Mouse (Mus musculus): Measurements from ENCODE around the gene Ppil4. TPM values are rescaled to one million over a fixed set of nuclear protein-coding genes. Genes with fewer than 3 reads are reported as not detected.

Gene Ppil4
- total RNA-seq, 2 experiments from 2014 or later: 36.3 to 38.3 TPM

DNA sequence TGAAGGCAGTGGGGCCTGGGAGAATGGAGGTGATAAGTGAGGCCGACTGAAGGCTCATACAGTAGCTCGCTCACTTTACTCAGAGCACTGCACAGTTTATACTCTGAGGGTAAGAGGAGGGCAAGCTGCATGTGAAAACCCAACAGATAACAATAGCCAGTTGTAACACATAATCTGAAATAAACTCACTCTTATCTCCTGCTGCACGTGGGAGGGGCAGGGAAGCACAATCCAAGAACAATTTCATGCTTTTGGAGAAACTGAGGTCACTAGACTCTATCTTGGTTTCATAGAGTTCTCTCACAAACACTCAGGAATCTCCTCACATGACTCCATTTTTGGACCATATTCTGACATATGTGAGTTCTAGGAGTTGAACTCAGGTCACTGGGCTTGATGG, 8.6 kb downstream of the Ppil4 start:
- Histone ChIP-seq H3K27ac (no peak overlapping the region), H3K4me3 (no peak overlapping the region)
- TF ChIP-seq CTCF (conservative IDR thresholded peaks at IDR 0.05): no peak
- DNase-seq (ENCODE audit: low spot score in 2 of 2): no peak

DNA sequence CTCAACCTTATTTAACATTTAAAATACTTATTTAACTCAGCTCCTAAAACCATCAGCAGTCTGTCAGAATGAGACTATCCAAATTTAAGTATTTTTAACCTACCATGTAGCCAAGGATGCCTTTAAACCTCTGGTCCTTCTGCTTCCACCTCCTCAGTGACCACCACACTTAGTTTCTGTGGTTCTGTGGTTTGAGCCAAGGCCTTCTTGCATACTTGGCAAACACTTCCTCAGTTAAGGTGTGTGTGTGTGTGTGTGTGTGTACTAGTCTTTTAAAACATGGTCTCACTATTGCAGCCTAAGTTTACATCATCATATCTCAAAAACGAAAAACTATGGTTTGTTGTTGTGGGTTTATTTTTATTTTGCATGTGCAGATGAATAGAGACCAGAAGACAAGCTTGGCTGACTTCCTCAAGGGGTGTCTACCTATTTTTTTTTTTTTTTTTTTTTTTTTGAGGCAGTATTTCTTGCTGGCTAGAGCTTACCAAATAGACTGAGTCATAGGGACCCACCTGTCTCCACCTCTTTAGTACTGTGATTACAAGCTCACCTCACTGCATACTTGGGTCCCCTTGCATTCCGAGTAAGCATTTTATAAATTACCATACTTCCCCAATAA, 9.9 kb downstream of the Ppil4 start:
- no peak overlapping the region for H3K27ac ChIP-seq
- no peak for TF ChIP-seq CTCF (conservative IDR thresholded peaks at IDR 0.05)
- no peak for DNase-seq (ENCODE audit: low spot score in 2 of 2)
- no peak overlapping the region for H3K4me3 ChIP-seq

DNA sequence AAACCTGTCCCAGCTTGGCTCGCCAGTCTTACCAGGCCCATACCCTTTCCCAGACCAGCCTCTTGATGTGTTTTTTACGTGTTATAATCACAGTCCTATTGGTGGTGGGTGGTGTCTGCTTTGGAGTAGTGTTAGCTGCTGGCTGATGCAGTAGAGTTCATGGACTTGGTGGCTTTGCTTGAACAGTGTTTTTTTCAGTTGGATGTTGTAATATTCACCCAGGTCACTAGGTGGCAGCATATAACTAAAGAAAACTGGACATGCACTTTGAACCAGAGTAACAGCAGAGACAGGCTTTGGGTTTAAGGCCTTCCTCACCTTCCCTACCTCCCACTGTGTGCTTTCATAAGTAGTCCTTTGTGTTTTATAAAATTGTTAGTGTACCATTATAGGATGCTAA, 17.2 kb downstream of the Ppil4 start:
- no peak overlapping the region for H3K4me3 ChIP-seq
- peak; percentile 87 for TF ChIP-seq CTCF (conservative IDR thresholded peaks at IDR 0.05)
- peak; percentile 65 to 69 for DNase-seq (ENCODE audit: low spot score in 2 of 2)
- no peak overlapping the region for H3K27ac ChIP-seq

DNA sequence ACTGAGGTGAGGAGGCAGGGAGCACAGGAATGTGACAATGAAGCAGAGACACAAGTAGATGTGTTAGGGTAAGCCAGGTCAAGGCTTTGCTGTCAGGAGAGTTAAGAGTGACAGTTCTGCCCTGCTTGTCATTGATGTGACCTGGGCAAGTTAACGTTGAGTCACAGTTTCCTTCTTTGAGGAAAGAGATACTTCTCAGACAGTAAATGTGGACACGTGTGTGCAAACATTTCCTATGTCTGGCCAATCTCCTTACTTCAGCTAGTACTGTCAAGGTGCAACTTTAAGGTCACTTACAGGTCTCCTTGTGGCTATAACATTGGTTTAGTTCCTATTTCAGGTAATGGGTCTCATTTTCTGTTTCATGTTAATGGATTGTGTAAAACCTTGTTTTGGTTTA, 23.8 kb downstream of the Ppil4 start:
- no peak overlapping the region for H3K27ac ChIP-seq
- DNase-seq (ENCODE audit: low spot score in 2 of 2): no peak
- no peak overlapping the region for H3K4me3 ChIP-seq
- TF ChIP-seq CTCF (conservative IDR thresholded peaks at IDR 0.05): no peak

DNA sequence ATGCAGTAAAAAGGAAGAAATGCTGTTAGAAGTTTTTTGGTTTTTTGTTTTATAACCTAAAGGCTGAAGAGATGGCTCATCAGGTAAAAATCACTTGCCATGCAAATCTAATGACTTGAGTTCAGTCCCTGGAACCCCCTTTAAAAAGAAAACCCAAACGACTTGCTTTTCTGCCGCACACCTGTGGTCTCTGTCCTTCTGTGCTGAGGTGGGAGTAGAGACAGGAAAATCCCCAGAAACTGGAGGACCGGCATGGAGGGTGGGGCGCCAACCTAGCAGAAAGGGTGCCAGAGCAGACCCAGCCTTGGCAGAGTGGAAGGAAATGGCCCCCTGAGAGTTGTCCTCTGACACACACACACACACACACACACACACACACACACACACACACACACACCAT, 26.0 kb downstream of the Ppil4 start:
- DNase-seq (ENCODE audit: low spot score in 2 of 2): no peak
- TF ChIP-seq CTCF (conservative IDR thresholded peaks at IDR 0.05): no peak
- H3K4me3 ChIP-seq: no peak overlapping the region
- H3K27ac ChIP-seq: no peak overlapping the region

DNA sequence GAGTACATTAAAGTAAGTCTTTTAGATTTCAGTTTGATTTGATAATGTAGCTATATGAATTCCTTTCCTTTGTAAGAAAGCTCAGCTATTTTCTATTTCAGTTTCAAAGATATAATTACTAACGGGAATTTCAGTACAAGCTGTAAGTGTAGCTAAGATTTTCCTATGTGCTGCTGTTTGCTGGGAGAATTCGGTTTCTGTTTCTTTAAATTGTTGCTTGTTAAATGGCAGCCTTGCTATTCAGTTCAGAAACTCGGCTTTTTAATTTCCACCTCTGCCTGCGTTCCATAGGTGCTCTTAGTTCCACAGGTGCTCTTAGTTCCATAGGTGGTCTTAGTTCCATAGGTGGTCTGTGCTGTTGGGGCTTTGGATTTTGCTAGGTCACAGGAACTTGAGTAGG, 26.5 kb downstream of the Ppil4 start:
- DNase-seq (ENCODE audit: low spot score in 2 of 2): no peak
- no peak overlapping the region for H3K27ac ChIP-seq
- H3K4me3 ChIP-seq: no peak overlapping the region
- TF ChIP-seq CTCF (conservative IDR thresholded peaks at IDR 0.05): no peak

DNA sequence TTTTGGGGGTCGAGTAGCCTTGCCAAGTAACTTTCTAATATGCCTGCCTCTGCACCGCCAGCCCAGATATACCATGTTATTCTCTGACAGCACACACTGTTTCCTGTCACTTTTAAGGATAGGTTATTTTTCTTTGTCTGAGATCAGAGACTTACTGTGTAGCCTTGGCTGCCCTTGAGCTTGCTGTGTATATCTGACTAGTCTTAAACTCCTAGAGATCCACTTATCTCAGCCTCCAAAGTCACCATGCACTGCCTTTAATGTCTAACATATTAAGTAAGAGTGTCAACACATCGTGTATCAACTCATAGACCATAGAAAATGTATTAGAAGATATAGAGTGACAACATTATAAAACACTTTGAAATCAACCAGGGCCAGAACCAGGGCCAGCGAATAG, 26.9 kb downstream of the Ppil4 start:
- no peak overlapping the region for H3K27ac ChIP-seq
- TF ChIP-seq CTCF (conservative IDR thresholded peaks at IDR 0.05): no peak
- no peak overlapping the region for H3K4me3 ChIP-seq
- DNase-seq (ENCODE audit: low spot score in 2 of 2): no peak

DNA sequence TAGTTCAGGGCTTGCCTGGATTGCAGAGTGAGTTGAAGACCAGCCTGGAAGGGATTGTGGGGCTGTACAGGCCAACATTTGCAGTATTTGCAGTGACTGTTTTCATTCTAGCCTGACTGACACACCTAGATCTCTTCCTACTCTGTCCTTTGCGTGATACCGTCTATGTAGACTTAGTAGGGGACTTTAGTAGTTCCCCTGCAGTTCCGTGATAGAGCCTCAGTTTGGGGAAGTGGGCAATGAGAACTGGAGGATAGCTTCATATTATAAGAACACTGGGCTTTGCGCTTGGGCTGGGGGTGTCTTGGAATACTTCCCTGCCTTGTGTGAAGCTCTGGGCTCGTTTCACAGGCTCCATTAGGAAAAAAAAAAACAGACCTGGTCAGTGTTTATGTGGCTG, 27.5 kb downstream of the Ppil4 start:
- no peak for TF ChIP-seq CTCF (conservative IDR thresholded peaks at IDR 0.05)

DNA sequence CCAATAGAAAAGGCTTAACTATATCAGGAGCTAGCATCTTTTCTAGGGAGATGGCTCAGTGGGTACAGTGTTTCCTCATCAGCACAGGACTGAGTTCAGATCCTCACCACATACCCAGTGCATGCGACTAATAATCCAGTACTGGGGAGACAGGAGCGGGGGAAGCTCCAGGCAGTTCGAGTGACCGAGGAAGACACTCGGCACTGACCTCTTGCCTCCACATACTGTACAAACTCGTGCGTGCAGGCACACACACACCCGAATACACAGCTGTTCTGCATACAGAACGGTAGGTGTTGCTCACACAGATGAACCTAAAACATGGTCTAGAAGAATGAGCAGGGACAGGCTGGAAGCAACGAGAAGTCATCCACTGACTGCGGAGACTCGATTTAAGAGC, 29.3 kb downstream of the Ppil4 start:
- no peak for DNase-seq (ENCODE audit: low spot score in 2 of 2)
- H3K4me3 ChIP-seq: no peak overlapping the region
- no peak overlapping the region for H3K27ac ChIP-seq
- TF ChIP-seq CTCF (conservative IDR thresholded peaks at IDR 0.05): no peak

More for the DNA sequence above, 27.5 kb downstream of the Ppil4 start:
- Histone ChIP-seq H3K27ac (no peak overlapping the region), H3K4me3 (no peak overlapping the region)
- DNase-seq (ENCODE audit: low spot score in 2 of 2): no peak

DNA sequence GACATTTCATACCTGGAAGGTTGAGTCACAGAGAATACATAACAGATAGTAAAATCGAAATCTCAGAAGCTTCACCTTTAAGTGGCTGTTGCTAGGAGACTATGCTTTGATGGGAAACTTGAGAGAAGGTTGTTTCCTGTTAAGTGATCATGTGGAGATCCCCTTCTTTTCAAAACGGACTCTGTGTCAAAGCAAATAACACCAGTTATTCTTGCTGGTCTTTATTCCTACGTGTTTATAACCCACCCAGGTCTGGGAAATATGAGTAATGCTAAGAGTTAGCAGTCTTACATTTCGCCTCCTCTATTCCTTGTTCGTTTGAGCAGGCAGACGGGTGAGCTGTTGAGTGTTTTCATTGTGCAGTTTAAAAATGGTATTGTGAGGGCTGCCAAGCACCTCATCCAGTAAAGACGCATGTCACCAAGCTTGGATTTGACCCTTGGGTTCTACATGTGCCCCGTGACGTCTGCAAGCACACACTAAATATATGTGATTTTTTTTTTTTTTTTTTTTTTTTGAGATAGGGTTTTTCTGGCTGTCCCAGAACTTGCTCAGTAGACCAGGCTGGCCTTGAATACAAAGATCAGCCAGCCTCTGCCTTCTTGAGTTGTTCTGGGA, 32.1 kb downstream of the Ppil4 start:
- Histone ChIP-seq H3K4me3 (no peak overlapping the region), H3K27ac (no peak overlapping the region)
- no peak for TF ChIP-seq CTCF (conservative IDR thresholded peaks at IDR 0.05)
- no peak for DNase-seq (ENCODE audit: low spot score in 2 of 2)

DNA sequence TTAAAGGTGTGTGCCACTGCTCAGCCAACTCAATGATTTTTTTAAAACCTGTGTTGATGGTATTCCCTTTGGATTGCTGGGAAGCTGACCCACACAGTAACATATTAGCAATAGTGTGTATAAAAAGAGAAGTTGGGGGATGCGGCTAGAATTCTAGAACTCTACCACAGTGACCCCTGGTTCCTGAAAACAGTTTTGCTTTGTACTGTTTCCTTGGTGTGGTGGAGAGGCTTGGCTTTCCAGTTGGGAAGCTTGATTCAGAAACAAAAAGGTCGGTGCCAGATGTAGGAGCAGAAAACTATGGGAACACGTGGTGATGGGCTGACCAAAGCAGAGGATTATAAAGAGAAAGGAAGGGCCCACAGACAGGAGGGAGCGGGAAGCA, 32.6 kb downstream of the Ppil4 start:
- Histone ChIP-seq H3K27ac (no peak overlapping the region), H3K4me3 (no peak overlapping the region)
- DNase-seq (ENCODE audit: low spot score in 2 of 2): no peak
- TF ChIP-seq CTCF (conservative IDR thresholded peaks at IDR 0.05): no peak

DNA sequence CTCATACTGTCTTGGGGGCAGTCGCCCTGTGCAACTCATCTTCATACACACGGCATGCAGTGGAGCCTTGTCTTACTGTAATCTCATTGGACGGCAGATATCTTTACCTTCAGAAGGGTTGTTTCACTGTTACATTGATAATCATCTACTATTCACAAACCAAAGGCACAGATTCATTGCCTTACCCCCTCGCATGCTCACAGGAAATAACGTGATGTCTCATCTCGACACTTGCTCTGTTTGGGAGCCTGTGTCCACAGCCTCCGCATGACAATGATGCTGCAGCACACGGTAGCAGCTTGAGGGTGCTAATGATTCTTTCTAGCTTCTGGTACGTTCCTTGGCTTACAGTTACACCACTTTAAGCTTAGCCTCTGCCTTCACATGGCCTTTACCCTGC, 33.4 kb downstream of the Ppil4 start:
- DNase-seq (ENCODE audit: low spot score in 2 of 2): no peak

DNA sequence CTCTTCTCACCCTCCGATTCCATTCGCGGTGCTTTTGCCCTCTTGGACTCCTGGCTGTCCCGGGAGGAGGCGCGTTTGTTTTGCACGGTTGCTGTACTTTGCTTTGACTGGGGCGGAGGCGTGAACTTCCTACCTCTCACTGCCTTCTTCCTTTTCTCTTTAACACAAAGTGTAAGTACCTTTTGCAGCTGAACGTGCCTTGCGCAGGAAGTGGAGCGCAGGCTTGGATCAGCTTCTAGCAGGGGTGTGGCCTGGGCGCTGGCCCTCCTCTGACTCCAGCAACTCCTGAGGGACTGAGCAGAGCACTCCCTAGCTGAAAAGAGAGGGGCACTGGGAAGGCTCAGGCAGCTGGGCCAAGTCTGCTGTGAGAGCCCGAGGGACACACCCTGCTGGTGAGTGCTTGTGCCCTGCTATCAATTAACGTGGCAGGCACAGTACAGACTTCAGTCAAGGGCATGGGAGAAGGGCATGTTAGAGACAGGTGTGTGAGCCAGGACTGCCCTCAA, 39.5 kb downstream of the Ppil4 start, which contains the start of gene Zc3h12d:
Gene Zc3h12d (plus strand): TSS at position 300 of the 506 bp plus-strand sequence.
- no peak within 1 kb of the TSS for H3K4me3 ChIP-seq
- no peak within 1 kb of the TSS for H3K27ac ChIP-seq
- DNase-seq (ENCODE audit: low spot score in 2 of 2): no peak
- no peak for TF ChIP-seq CTCF (conservative IDR thresholded peaks at IDR 0.05)

More for the DNA sequence above, 33.4 kb downstream of the Ppil4 start:
- no peak overlapping the region for H3K27ac ChIP-seq
- TF ChIP-seq CTCF (conservative IDR thresholded peaks at IDR 0.05): no peak
- no peak overlapping the region for H3K4me3 ChIP-seq

Data from layer of hippocampus, adult 2 months (tissue).